Mouse (Mus musculus) retina, adult 2 months (tissue): ENCODE measurements around the gene Plcb4.
"Not testable (repeated sequence)": the region's sequence is repeated elsewhere in the genome, so short reads cannot be mapped to it uniquely, and the experiment has no call there.

ENCODE experiments used
- DNase-seq: peaks from one replicate; pipeline ENCODE4 v3.0.0-alpha.2; 2012; ENCODE audit warnings: low read depth, low spot score

The Plcb4 gene

GRCm38 (mm10) chr2:135673649-135674048, 14.8 kb downstream of the Plcb4 start:
- DNase-seq: no peak

GRCm38 (mm10) chr2:135675284-135675683, 16.5 kb downstream of the Plcb4 start:
- no peak for DNase-seq

- DNase-seq: no peak
Observed at GRCm38 (mm10) chr2:135676978-135677501, 18.2 kb downstream of the Plcb4 start.

- DNase-seq: no peak
Observed at GRCm38 (mm10) chr2:135677601-135678000, 18.8 kb downstream of the Plcb4 start.

GRCm38 (mm10) chr2:135680001-135680400, 21.2 kb downstream of the Plcb4 start:
- no peak for DNase-seq

- DNase-seq: no peak
Observed at GRCm38 (mm10) chr2:135680406-135681134, 21.8 kb downstream of the Plcb4 start.

GRCm38 (mm10) chr2:135683684-135684440, 25.1 kb downstream of the Plcb4 start:
- DNase-seq: no peak

- DNase-seq: no peak
Observed at GRCm38 (mm10) chr2:135686692-135687091, 27.9 kb downstream of the Plcb4 start.

GRCm38 (mm10) chr2:135687585-135687984, 28.8 kb downstream of the Plcb4 start:
- no peak for DNase-seq

- DNase-seq: no peak
Observed at GRCm38 (mm10) chr2:135692568-135693488, 34.0 kb downstream of the Plcb4 start.

GRCm38 (mm10) chr2:135700686-135701413, 42.0 kb downstream of the Plcb4 start:
- DNase-seq: no peak

GRCm38 (mm10) chr2:135704673-135705072, 45.9 kb downstream of the Plcb4 start:
- no peak for DNase-seq

- no peak for DNase-seq
Observed at GRCm38 (mm10) chr2:135707305-135707704, 48.5 kb downstream of the Plcb4 start.

GRCm38 (mm10) chr2:135708386-135708785, 49.6 kb downstream of the Plcb4 start:
- no peak for DNase-seq

- DNase-seq: no peak
Observed at GRCm38 (mm10) chr2:135708796-135709195, 50.0 kb downstream of the Plcb4 start.

GRCm38 (mm10) chr2:135709736-135710135, 50.9 kb downstream of the Plcb4 start:
- not testable (repeated sequence) for DNase-seq

GRCm38 (mm10) chr2:135711049-135711924, 52.5 kb downstream of the Plcb4 start:
- no peak for DNase-seq

GRCm38 (mm10) chr2:135711925-135712288, 53.1 kb downstream of the Plcb4 start:
- peak; percentile 23 for DNase-seq

- DNase-seq: no peak
Observed at GRCm38 (mm10) chr2:135712331-135712730, 53.5 kb downstream of the Plcb4 start.

- DNase-seq: no peak
Observed at GRCm38 (mm10) chr2:135712921-135713320, 54.1 kb downstream of the Plcb4 start.
